Mouse (Mus musculus) forebrain, embryonic 16.5 days (tissue): ENCODE results near the gene Cd99l2. TPM values are rescaled to one million over a fixed set of nuclear protein-coding genes. Genes with fewer than 3 reads are reported as not detected.

Experiments used
- ATAC-seq: fragments of 200-750 bp; cut with Nextera tagmentation; 2 replicates; pipeline ENCODE4 v1.8.0; 2017; ENCODE audit warnings: mild to moderate bottlenecking, moderate library complexity
- H3K27ac ChIP-seq: fragments of 300-500 bp; sonication (generic); 2 replicates; pipeline ENCODE4 v1.5.1; 2014; ENCODE audit warnings: low read length, control low read depth
- H3K27me3 ChIP-seq: fragments of 300-500 bp; sonication (generic); replicated peaks from 2 replicates; pipeline ENCODE4 v1.6.1; 2014; ENCODE audit warnings: low read length; ENCODE audit not compliant: control insufficient read depth, insufficient read depth
- H3K36me3 ChIP-seq: fragments of 300-500 bp; sonication (generic); 2 replicates; pipeline ENCODE4 v1.6.1; 2014; ENCODE audit not compliant: control insufficient read depth, insufficient read depth
- H3K4me1 ChIP-seq: fragments of 300-500 bp; sonication (generic); replicated peaks from 2 replicates; pipeline ENCODE4 v1.6.1; 2014; ENCODE audit warnings: low read length; ENCODE audit not compliant: control insufficient read depth, insufficient read depth
- H3K4me2 ChIP-seq: fragments of 300-500 bp; sonication (generic); 2 replicates; pipeline ENCODE4 v1.6.1; 2014; ENCODE audit warnings: mild to moderate bottlenecking, low read length, control low read depth
- H3K4me3 ChIP-seq: fragments of 300-500 bp; sonication (generic); replicated peaks from 2 replicates; pipeline ENCODE4 v1.5.1; 2014; ENCODE audit warnings: mild to moderate bottlenecking, low read length, control low read depth
- H3K9ac ChIP-seq: fragments of 300-500 bp; sonication (generic); replicated peaks from 2 replicates; pipeline ENCODE4 v1.6.1; 2014; ENCODE audit warnings: low read depth, low read length, control low read depth
- H3K9me3 ChIP-seq: fragments of 300-500 bp; sonication (generic); 2 replicates; pipeline ENCODE4 v1.6.1; 2016; ENCODE audit warnings: low read length; ENCODE audit not compliant: control insufficient read depth
- WGBS: fragments of 180-500 bp; shearing (Covaris S2); extraction: QIAGEN DNeasy Blood & Tissue Kit; methylation state at CpG from one replicate; pipeline ENCODE4 v1.1.7; 2014; 5-methylcytosine and 5-hydroxymethylcytosine counted together
- polyA plus RNA-seq: library from polyadenylated mRNA; unstranded; fragments of >200 nt; fragmentation: Nextera tagmentation; extraction: Ambion mirVana; gene quantifications from 2 replicates; pipeline ENCODE4 v1.2.1, GENCODE M21; 2015

The Cd99l2 gene
- polyA plus RNA-seq, 1 experiment from 2014 or later = 71.6 TPM

DNA sequence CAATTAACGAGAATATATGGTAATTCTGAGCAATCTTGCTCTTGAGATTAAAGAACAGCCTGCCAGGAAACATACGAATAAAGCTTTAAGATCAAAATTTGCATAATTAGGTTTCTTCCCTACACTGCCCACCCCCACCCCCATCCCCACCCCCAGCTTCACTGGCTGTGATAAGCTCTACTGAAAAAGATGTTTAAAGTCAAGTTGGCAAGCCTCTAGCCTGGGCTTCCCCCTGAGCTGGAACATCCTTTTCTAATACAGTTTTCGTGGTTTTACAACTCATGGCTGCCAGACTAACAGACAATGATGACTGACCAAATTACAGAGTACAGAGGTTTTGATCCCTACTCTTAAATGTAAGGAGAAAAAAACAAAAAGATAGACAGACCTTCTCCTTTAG is 17.6 kb downstream of the Cd99l2 start:
- 56% methylated on average over 3 of the region's 3 CpGs for WGBS
- no peak for ATAC-seq
- H3K4me3 ChIP-seq = no peak overlapping the region

DNA sequence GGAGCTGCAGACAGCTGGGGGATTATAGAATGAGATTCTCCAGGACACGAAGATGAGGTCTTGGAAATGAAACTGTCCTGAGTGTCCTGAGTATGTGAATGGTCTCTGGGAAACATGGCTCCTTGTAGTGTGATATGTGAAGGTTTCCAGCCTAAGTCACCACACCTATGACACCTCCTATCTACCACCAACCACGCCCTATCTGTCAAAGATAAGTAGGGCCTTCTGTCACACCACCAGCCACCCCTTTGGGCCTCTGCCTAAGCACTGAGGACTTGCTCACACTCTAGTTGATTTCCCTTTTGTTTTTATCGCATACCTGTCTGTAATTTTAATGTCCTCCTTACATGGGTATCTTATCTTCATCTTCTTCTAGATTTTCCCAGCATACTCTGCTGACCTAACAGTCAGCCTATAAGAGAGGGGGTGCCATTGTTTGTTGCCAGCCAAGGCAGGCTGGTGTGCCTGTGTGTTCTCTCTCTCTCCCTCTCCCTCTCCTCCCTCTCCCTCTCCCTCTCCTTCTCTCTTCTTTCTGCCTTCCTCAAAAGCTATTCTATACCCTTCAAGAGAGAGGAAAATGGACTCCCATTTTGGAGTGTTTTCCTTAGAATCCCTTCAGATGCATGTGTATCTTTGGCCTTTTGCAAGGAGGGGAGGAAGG is 18.2 kb downstream of the Cd99l2 start:
- no peak overlapping the region for H3K27ac ChIP-seq
- no peak overlapping the region for H3K9ac ChIP-seq
- no peak overlapping the region for H3K4me2 ChIP-seq
- H3K27me3 ChIP-seq = no peaks in the 10 kb centered on the region
- no peaks in the 10 kb centered on the region for H3K4me1 ChIP-seq
- WGBS = 90% methylated on average over 3 of the region's 3 CpGs
- no peak overlapping the region for H3K4me3 ChIP-seq
- no peak for ATAC-seq
- H3K9me3 ChIP-seq = no peaks in the 10 kb centered on the region
- no peaks in the 10 kb centered on the region for H3K36me3 ChIP-seq

More for the DNA sequence above, 17.6 kb downstream of the Cd99l2 start:
- no peaks in the 10 kb centered on the region for H3K4me1 ChIP-seq
- H3K9me3 ChIP-seq = no peaks in the 10 kb centered on the region
- H3K27me3 ChIP-seq = no peaks in the 10 kb centered on the region
- H3K9ac ChIP-seq = no peak overlapping the region
- H3K4me2 ChIP-seq = no peak overlapping the region
- H3K36me3 ChIP-seq = no peaks in the 10 kb centered on the region
- no peak overlapping the region for H3K27ac ChIP-seq

DNA sequence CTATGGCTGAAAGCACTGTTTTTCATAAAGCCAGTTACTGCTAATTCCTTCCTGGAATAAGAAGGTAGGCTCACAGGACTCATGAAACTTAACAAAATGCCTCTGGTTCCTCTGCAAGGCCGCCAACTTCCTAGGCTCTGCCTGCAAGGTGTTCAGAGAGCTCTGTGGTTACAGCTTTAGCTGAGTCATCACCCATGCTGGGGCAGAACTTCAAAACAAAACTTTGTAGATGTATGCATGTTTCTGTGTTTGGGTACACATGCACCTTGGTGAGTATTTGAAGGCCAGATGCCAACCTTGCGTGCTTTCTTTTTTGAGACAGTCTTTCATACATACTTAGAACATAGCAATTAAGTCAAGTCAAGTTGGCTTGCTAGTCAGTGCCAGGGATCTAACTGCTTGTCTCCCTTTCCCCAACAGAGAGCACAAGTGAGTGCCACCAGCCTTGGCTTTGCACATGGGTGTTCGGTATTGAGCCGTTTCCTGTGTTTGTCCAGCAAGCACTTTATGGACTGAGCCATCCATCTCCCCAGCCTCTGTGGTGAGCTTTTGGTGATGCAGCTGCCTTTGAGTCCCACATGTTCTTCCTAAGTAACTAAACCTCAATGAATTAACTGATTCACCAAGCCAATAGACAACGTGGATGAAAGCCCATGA is 23.9 kb downstream of the Cd99l2 start:
- Histone ChIP-seq H3K9me3 (no peaks in the 10 kb centered on the region), H3K4me3 (no peak overlapping the region)
- 91% methylated on average over 5 of the region's 5 CpGs for WGBS

DNA sequence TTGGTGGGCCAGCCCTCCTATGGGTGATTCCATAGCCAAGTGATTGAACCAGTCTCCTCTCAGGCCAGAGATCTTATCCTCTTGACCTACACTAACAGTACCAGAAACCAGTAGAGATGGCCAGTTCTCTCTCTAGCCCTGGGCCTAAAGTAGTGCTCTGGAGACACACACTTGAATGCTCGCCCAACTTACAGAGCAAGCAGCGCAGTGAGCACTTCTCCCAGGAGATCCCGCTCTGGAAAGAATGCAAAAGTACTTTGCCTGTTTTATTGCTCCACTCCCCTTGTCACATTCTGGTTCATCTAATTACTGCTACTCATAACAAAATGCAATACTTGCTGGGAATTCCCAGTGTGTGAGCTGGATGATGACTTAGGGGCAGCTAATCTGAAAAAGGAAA is 25.2 kb downstream of the Cd99l2 start:
- no peak overlapping the region for H3K9ac ChIP-seq
- H3K4me1 ChIP-seq = no peaks in the 10 kb centered on the region
- no peak overlapping the region for H3K4me2 ChIP-seq
- no peak overlapping the region for H3K4me3 ChIP-seq
- 92% methylated on average over 3 of the region's 3 CpGs for WGBS
- H3K9me3 ChIP-seq = no peaks in the 10 kb centered on the region
- no peaks in the 10 kb centered on the region for H3K36me3 ChIP-seq
- ATAC-seq = no peak
- no peak overlapping the region for H3K27ac ChIP-seq
- no peaks in the 10 kb centered on the region for H3K27me3 ChIP-seq

More for the DNA sequence above, 23.9 kb downstream of the Cd99l2 start:
- no peaks in the 10 kb centered on the region for H3K36me3 ChIP-seq
- no peaks in the 10 kb centered on the region for H3K27me3 ChIP-seq
- no peak overlapping the region for H3K9ac ChIP-seq
- no peak overlapping the region for H3K4me2 ChIP-seq
- ATAC-seq = no peak
- no peaks in the 10 kb centered on the region for H3K4me1 ChIP-seq
- H3K27ac ChIP-seq = no peak overlapping the region

DNA sequence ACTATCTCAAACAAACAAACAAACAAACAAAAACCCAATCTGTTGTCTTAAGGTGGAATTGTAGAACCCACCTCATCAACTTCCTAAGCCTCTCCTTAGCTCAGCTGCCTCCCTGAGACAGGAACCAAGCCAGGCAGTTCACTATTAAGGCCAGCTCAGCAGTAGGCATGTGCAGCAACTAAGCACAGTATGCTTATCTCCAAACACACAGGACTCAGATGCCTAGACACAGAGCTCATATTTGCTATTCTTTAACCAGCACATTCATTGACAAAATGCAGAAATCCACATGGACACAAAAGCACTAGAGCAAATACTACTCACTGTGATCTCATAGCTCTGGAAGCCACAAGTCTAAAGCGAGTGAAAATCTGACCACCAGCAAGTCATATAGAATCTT is 27.2 kb downstream of the Cd99l2 start:
- Histone ChIP-seq H3K4me2 (no peak overlapping the region), H3K36me3 (no peaks in the 10 kb centered on the region), H3K4me1 (no peaks in the 10 kb centered on the region), H3K4me3 (no peak overlapping the region), H3K9ac (no peak overlapping the region), H3K27ac (no peak overlapping the region), H3K9me3 (no peaks in the 10 kb centered on the region), H3K27me3 (no peaks in the 10 kb centered on the region)
- ATAC-seq = no peak
- WGBS = 100% methylated on average over 1 of the region's 1 CpGs

DNA sequence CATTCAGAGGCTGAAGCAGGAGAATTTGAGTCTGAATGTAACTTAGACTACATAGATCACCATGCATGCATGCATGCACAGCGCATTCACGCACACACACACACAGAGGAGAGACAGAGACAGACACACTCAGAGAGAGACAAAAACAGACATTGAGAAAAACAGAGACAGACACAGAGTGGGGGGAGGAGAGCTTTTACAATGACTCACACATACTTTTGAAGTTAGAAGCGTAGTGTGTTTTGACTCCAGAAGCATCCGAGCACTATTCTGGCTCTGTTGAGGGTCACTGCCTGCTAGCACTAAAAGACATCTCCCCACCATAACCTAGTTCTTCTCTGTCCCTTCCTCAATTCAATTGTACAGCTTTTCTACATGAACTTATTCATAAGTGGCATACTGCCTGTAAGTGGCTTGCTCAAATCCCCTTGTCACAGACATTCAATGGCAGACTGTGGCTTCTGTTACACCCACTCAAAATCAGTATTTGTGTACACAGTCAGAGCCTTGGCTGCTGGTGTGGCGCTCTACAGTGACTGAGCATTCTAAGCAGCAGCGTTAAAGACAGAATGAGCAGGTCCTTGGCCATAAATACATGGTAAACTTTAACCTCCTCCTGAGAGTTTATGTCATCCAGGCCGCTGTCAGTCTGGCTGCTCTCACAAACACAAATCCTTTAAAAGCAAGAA is 28.4 kb downstream of the Cd99l2 start:
- no peak overlapping the region for H3K4me3 ChIP-seq
- 79% methylated on average over 7 of the region's 7 CpGs for WGBS
- H3K9ac ChIP-seq = no peak overlapping the region
- H3K4me2 ChIP-seq = no peak overlapping the region
- H3K36me3 ChIP-seq = no peaks in the 10 kb centered on the region
- no peak overlapping the region for H3K27ac ChIP-seq
- H3K4me1 ChIP-seq = no peaks in the 10 kb centered on the region
- no peaks in the 10 kb centered on the region for H3K9me3 ChIP-seq
- no peaks in the 10 kb centered on the region for H3K27me3 ChIP-seq
- no peak for ATAC-seq

DNA sequence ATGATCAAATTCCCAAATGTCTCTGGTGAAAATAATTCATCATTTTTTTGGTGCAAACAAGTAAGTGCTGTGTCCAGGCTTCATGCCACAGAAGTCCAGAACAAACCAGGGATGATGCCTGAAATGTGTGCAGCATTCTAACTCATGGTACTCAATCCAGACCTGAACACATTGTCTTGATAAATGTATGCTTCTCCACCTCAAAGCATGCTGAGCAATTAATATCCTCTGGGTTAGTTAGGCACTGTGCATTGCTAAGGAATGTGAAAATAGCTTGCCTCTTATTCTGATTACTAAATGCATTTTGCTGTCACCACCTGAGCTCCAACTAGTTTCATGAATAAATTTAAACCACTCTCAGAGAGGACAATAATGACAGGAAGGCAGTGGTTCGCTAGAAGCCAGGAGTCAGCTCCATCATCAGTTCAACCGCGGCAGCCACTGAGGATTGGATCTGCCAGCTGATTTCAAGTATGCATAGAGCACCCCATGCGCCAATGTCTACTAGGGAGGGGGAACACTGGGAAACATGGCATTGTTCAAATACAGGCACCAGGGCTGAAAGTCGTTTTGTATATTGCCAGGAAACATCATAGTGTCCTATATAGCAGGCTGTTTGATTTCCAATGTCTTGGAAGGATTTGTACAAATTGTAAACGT is 36.4 kb downstream of the Cd99l2 start:
- ATAC-seq = no peak
- H3K9me3 ChIP-seq = no peaks in the 10 kb centered on the region
- no peaks in the 10 kb centered on the region for H3K27me3 ChIP-seq
- H3K36me3 ChIP-seq = no peaks in the 10 kb centered on the region
- no peaks in the 10 kb centered on the region for H3K4me1 ChIP-seq
- H3K27ac ChIP-seq = no peak overlapping the region
- no peak overlapping the region for H3K9ac ChIP-seq
- no peak overlapping the region for H3K4me3 ChIP-seq
- WGBS = 72% methylated on average over 6 of the region's 6 CpGs
- H3K4me2 ChIP-seq = no peak overlapping the region

DNA sequence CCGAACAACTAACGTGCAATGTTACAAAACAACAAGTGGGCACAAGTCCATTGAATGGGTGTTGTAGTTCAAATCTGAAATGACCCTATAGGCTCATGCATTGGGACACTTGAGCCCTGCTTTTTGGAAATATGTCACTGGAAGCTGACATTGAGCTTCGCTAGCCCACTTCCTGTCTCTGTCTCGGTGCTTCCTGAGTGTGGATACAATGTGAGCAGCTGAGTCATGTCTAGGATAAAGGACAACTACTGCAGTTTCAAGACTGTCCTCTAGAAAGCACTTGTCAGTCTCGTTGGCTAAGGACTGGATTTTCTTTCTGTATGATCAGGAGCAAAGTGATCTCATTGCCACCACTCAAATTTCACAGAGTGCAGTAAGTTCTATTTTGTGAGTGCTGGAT is 49.7 kb downstream of the Cd99l2 start:
- H3K27ac ChIP-seq = no peak overlapping the region
- no peak overlapping the region for H3K9ac ChIP-seq
- ATAC-seq = no peak
- no peaks in the 10 kb centered on the region for H3K9me3 ChIP-seq
- no peak overlapping the region for H3K4me2 ChIP-seq
- no peaks in the 10 kb centered on the region for H3K27me3 ChIP-seq
- H3K36me3 ChIP-seq = no peaks in the 10 kb centered on the region
- H3K4me3 ChIP-seq = no peak overlapping the region
- 84% methylated on average over 5 of the region's 5 CpGs for WGBS
- H3K4me1 ChIP-seq = no peaks in the 10 kb centered on the region

DNA sequence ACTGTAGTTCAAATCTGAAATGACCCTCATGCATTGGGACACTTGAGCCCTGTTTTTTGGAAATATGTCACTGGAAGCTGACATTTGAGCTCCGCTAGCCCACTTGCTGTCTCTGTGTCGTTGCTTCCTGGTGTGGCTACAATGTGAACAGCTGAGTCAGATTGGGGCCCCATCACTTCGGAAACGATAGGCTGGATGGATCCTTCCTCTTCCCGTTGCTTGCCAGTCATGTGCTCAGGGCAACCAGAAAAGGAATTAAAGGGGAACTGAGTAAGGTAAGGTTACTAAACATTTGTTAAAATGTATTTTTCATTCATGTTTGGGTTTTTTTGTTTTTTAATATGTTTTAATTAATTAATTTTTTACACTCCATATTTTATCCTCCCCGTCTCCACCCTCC is 53.2 kb downstream of the Cd99l2 start:
- no peak overlapping the region for H3K9ac ChIP-seq
- H3K9me3 ChIP-seq = no peaks in the 10 kb centered on the region
- H3K4me2 ChIP-seq = no peak overlapping the region
- no peak for ATAC-seq
- no peak overlapping the region for H3K27ac ChIP-seq
- no peaks in the 10 kb centered on the region for H3K4me1 ChIP-seq
- no peaks in the 10 kb centered on the region for H3K27me3 ChIP-seq
- 83% methylated on average over 6 of the region's 6 CpGs for WGBS
- no peak overlapping the region for H3K4me3 ChIP-seq
- no peaks in the 10 kb centered on the region for H3K36me3 ChIP-seq
